Mouse (Mus musculus): ENCODE results near the gene Cx3cl1.

- TF ChIP-seq POLR2A (IDR thresholded peaks at IDR 0.05; ENCODE audit: borderline replicate concordance, extremely low read depth, low read depth, low read length) (no peak), CTCF (IDR thresholded peaks at IDR 0.05; ENCODE audit: insufficient read depth, low read length) (peak; percentile 38; the same call in 1 of the 2 replicates)
These were observed 40.9 kb downstream of the Cx3cl1 start for GRCm38 (mm10) chr8:94812645-94813098.

Measured in lung, adult 2 months (tissue).